Mouse (Mus musculus): ENCODE results near the gene Fdxr. TPM values are rescaled to one million over a fixed set of nuclear protein-coding genes. Genes with fewer than 3 reads are reported as not detected.
A peak's percentile ranks its signal among the peaks of the same experiment; 100 is the strongest.

The Fdxr gene
- polyA plus RNA-seq, 1 experiment from 2014 or later: 19.5 TPM

- Histone ChIP-seq H3K4me2 (peak overlapping the region; percentile 97), H3K27me3 (no peaks in the 10 kb centered on the region), H3K4me3 (replicated peaks) (peak overlapping the region; percentile 63), H3K4me1 (replicated peaks) (peaks cover 64% of the 10 kb centered on the region), H3K27ac (replicated peaks) (no peak overlapping the region), H3K9me3 (replicated peaks) (no peaks in the 10 kb centered on the region), H3K9ac (peak overlapping the region; percentile 74), H3K36me3 (replicated peaks) (no peaks in the 10 kb centered on the region)
- WGBS (ENCODE audit: insufficient replicate concordance): 34% methylated on average over 3 of the region's 3 CpGs
- no peak for ATAC-seq (ENCODE audit: insufficient read depth)
Measured at GRCm38 (mm10) chr11:115275954-115276353, 896 bp downstream of the Fdxr start.

GRCm38 (mm10) chr11:115275509-115275908 lies 1.3 kb downstream of the Fdxr start:
- 31% methylated on average over 6 of the region's 6 CpGs for WGBS (ENCODE audit: insufficient replicate concordance)
- H3K4me3 ChIP-seq (replicated peaks): peak overlapping the region; percentile 63
- H3K9ac ChIP-seq: 0 out of 2 replicates have a peak overlapping the region, but pooled peaks have one; percentile 74
- peak overlapping the region; percentile 97 for H3K4me2 ChIP-seq
- no peak overlapping the region for H3K27ac ChIP-seq (replicated peaks)
- H3K9me3 ChIP-seq (replicated peaks): no peaks in the 10 kb centered on the region
- H3K36me3 ChIP-seq (replicated peaks): no peaks in the 10 kb centered on the region
- peaks cover 64% of the 10 kb centered on the region for H3K4me1 ChIP-seq (replicated peaks)
- no peaks in the 10 kb centered on the region for H3K27me3 ChIP-seq
- ATAC-seq (ENCODE audit: insufficient read depth): no peak

- Histone ChIP-seq H3K4me3 (replicated peaks) (no peak overlapping the region), H3K36me3 (replicated peaks) (no peaks in the 10 kb centered on the region), H3K9me3 (replicated peaks) (no peaks in the 10 kb centered on the region), H3K4me2 (peak overlapping the region; percentile 97; the same call in 1 of the 2 replicates), H3K4me1 (replicated peaks) (peaks cover 61% of the 10 kb centered on the region), H3K9ac (no peak overlapping the region), H3K27ac (replicated peaks) (no peak overlapping the region), H3K27me3 (no peaks in the 10 kb centered on the region)
- WGBS (ENCODE audit: insufficient replicate concordance): 71% methylated on average over 6 of the region's 6 CpGs
- ATAC-seq (ENCODE audit: insufficient read depth): no peak
Measured at GRCm38 (mm10) chr11:115274771-115275170, 2.1 kb downstream of the Fdxr start.

GRCm38 (mm10) chr11:115274178-115274577 lies 2.7 kb downstream of the Fdxr start:
- H3K9me3 ChIP-seq (replicated peaks): no peaks in the 10 kb centered on the region
- peaks cover 56% of the 10 kb centered on the region for H3K4me1 ChIP-seq (replicated peaks)

GRCm38 (mm10) chr11:115273735-115274134 lies 3.1 kb downstream of the Fdxr start:
- no peaks in the 10 kb centered on the region for H3K9me3 ChIP-seq (replicated peaks)
- H3K36me3 ChIP-seq (replicated peaks): peaks cover 5% of the 10 kb centered on the region; the same call in 1 of the 2 replicates
- H3K4me1 ChIP-seq (replicated peaks): peaks cover 56% of the 10 kb centered on the region
- H3K4me2 ChIP-seq: no peak overlapping the region
- WGBS (ENCODE audit: insufficient replicate concordance): 49% methylated on average over 7 of the region's 7 CpGs
- no peak overlapping the region for H3K9ac ChIP-seq
- H3K27ac ChIP-seq (replicated peaks): no peak overlapping the region
- peaks cover 5% of the 10 kb centered on the region; the same call in 1 of the 2 replicates for H3K27me3 ChIP-seq
- ATAC-seq (ENCODE audit: insufficient read depth): no peak
- H3K4me3 ChIP-seq (replicated peaks): no peak overlapping the region

More at GRCm38 (mm10) chr11:115274178-115274577, 2.7 kb downstream of the Fdxr start:
- no peak overlapping the region for H3K4me2 ChIP-seq
- no peak overlapping the region for H3K9ac ChIP-seq
- H3K4me3 ChIP-seq (replicated peaks): no peak overlapping the region
- H3K36me3 ChIP-seq (replicated peaks): peaks cover 2% of the 10 kb centered on the region; the same call in 1 of the 2 replicates
- no peak for ATAC-seq (ENCODE audit: insufficient read depth)
- WGBS (ENCODE audit: insufficient replicate concordance): 62% methylated on average over 7 of the region's 7 CpGs
- peaks cover under 1% of the 10 kb centered on the region; the same call in 1 of the 2 replicates for H3K27me3 ChIP-seq
- H3K27ac ChIP-seq (replicated peaks): no peak overlapping the region

GRCm38 (mm10) chr11:115272894-115273498 lies 3.9 kb downstream of the Fdxr start:
- Histone ChIP-seq H3K4me1 (replicated peaks) (peaks cover 50% of the 10 kb centered on the region), H3K36me3 (replicated peaks) (peaks cover 5% of the 10 kb centered on the region; the same call in 1 of the 2 replicates), H3K4me3 (replicated peaks) (no peak overlapping the region), H3K27ac (replicated peaks) (no peak overlapping the region), H3K9me3 (replicated peaks) (no peaks in the 10 kb centered on the region), H3K4me2 (no peak overlapping the region), H3K27me3 (peaks cover 13% of the 10 kb centered on the region), H3K9ac (no peak overlapping the region)
- no peak for ATAC-seq (ENCODE audit: insufficient read depth)
- 57% methylated on average over 10 of the region's 10 CpGs for WGBS (ENCODE audit: insufficient replicate concordance)

GRCm38 (mm10) chr11:115271481-115271880 lies 5.4 kb downstream of the Fdxr start:
- H3K4me1 ChIP-seq (replicated peaks): peaks cover 48% of the 10 kb centered on the region
- 68% methylated on average over 10 of the region's 10 CpGs for WGBS (ENCODE audit: insufficient replicate concordance)
- ATAC-seq (ENCODE audit: insufficient read depth): no peak

GRCm38 (mm10) chr11:115271052-115271451 lies 5.8 kb downstream of the Fdxr start:
- Histone ChIP-seq H3K9ac (no peak overlapping the region), H3K4me3 (replicated peaks) (no peak overlapping the region), H3K36me3 (replicated peaks) (peaks cover 5% of the 10 kb centered on the region; the same call in 1 of the 2 replicates), H3K9me3 (replicated peaks) (no peaks in the 10 kb centered on the region), H3K4me2 (no peak overlapping the region), H3K27ac (replicated peaks) (no peak overlapping the region), H3K27me3 (peaks cover 32% of the 10 kb centered on the region), H3K4me1 (replicated peaks) (peaks cover 44% of the 10 kb centered on the region)
- ATAC-seq (ENCODE audit: insufficient read depth): no peak
- WGBS (ENCODE audit: insufficient replicate concordance): 67% methylated on average over 9 of the region's 9 CpGs

More at GRCm38 (mm10) chr11:115271481-115271880, 5.4 kb downstream of the Fdxr start:
- Histone ChIP-seq H3K36me3 (replicated peaks) (peaks cover 5% of the 10 kb centered on the region; the same call in 1 of the 2 replicates), H3K9me3 (replicated peaks) (no peaks in the 10 kb centered on the region), H3K27ac (replicated peaks) (no peak overlapping the region), H3K4me2 (no peak overlapping the region), H3K4me3 (replicated peaks) (no peak overlapping the region), H3K27me3 (peaks cover 28% of the 10 kb centered on the region), H3K9ac (no peak overlapping the region)

GRCm38 (mm10) chr11:115270148-115270861 lies 6.5 kb downstream of the Fdxr start:
- no peak overlapping the region for H3K27ac ChIP-seq (replicated peaks)
- ATAC-seq (ENCODE audit: insufficient read depth): no peak
- H3K4me3 ChIP-seq (replicated peaks): no peak overlapping the region
- H3K9me3 ChIP-seq (replicated peaks): no peaks in the 10 kb centered on the region
- WGBS (ENCODE audit: insufficient replicate concordance): 37% methylated on average over 19 of the region's 19 CpGs
- H3K27me3 ChIP-seq: peaks cover 40% of the 10 kb centered on the region
- peaks cover 39% of the 10 kb centered on the region for H3K4me1 ChIP-seq (replicated peaks)
- H3K36me3 ChIP-seq (replicated peaks): peaks cover 5% of the 10 kb centered on the region; the same call in 1 of the 2 replicates
- H3K9ac ChIP-seq: no peak overlapping the region
- no peak overlapping the region for H3K4me2 ChIP-seq

- H3K27me3 ChIP-seq: peaks cover 48% of the 10 kb centered on the region
- peaks cover 5% of the 10 kb centered on the region; the same call in 1 of the 2 replicates for H3K36me3 ChIP-seq (replicated peaks)
- peaks cover 33% of the 10 kb centered on the region for H3K4me1 ChIP-seq (replicated peaks)
- no peak overlapping the region for H3K27ac ChIP-seq (replicated peaks)
- H3K4me2 ChIP-seq: no peak overlapping the region
- no peak overlapping the region for H3K4me3 ChIP-seq (replicated peaks)
- H3K9me3 ChIP-seq (replicated peaks): no peaks in the 10 kb centered on the region
- 71% methylated on average over 27 of the region's 27 CpGs for WGBS (ENCODE audit: insufficient replicate concordance)
- ATAC-seq (ENCODE audit: insufficient read depth): no peak
- no peak overlapping the region for H3K9ac ChIP-seq
Measured at GRCm38 (mm10) chr11:115269330-115270066, 7.4 kb downstream of the Fdxr start.

- Histone ChIP-seq H3K27ac (replicated peaks) (no peak overlapping the region), H3K9ac (no peak overlapping the region), H3K4me1 (replicated peaks) (peaks cover 19% of the 10 kb centered on the region), H3K4me3 (replicated peaks) (no peak overlapping the region), H3K9me3 (replicated peaks) (no peaks in the 10 kb centered on the region), H3K36me3 (replicated peaks) (peaks cover 5% of the 10 kb centered on the region; the same call in 1 of the 2 replicates), H3K4me2 (no peak overlapping the region), H3K27me3 (peaks cover 63% of the 10 kb centered on the region)
- no peak for ATAC-seq (ENCODE audit: insufficient read depth)
- 71% methylated on average over 11 of the region's 11 CpGs for WGBS (ENCODE audit: insufficient replicate concordance)
Measured at GRCm38 (mm10) chr11:115267958-115268357, 8.9 kb downstream of the Fdxr start.
